Mouse (Mus musculus): ENCODE results near the gene Gm20388. TPM values are rescaled to one million over a fixed set of nuclear protein-coding genes. Genes with fewer than 3 reads are reported as not detected.

Gm20388 gene
- polyA plus RNA-seq, 1 experiment from 2014 or later = not detected

DNA sequence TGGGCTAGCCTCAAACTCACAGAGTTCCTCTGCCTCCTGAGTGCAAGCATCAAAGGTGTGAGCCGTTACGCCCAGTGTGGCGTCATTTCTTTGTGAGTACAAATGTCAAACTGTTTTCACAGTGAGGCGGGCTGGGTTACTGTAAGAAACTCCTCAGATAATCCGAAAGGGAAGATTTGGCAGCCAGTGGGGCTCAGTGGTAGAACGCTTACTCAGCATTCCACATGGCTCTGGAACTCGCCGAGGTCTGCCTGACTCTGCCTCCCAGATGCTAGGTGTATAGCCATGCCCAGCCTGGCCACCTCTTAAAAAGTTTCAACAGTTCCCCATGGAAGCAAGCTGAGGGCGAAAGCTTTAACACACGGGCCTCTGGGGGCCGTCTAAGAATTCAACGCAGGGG, 3441.5 kb downstream of the Gm20388 start:
- DNase-seq (ENCODE audit: low spot score) (no peak), ATAC-seq (ENCODE audit: low FRiP score) (no peak)
- H3K9me3 ChIP-seq (ENCODE audit: control insufficient read depth, low read length) = no peaks in the 10 kb centered on the region
- H3K4me3 ChIP-seq (replicated peaks; ENCODE audit: low read length) = no peak overlapping the region
- no peak overlapping the region for H3K27ac ChIP-seq
- H3K36me3 ChIP-seq (replicated peaks; ENCODE audit: control insufficient read depth, insufficient read depth) = peaks cover 47% of the 10 kb centered on the region
- WGBS = 85% methylated on average over 12 of the region's 12 CpGs
- no peak overlapping the region for H3K9ac ChIP-seq
- no peak overlapping the region for H3K4me2 ChIP-seq (replicated peaks)
- H3K27me3 ChIP-seq (ENCODE audit: control insufficient read depth, insufficient read depth, low read length) = no peaks in the 10 kb centered on the region
- 0 out of 2 replicates have a peak, but pooled peaks cover 8% of the 10 kb centered on the region for H3K4me1 ChIP-seq (replicated peaks; ENCODE audit: control insufficient read depth, insufficient read depth, low read length)

DNA sequence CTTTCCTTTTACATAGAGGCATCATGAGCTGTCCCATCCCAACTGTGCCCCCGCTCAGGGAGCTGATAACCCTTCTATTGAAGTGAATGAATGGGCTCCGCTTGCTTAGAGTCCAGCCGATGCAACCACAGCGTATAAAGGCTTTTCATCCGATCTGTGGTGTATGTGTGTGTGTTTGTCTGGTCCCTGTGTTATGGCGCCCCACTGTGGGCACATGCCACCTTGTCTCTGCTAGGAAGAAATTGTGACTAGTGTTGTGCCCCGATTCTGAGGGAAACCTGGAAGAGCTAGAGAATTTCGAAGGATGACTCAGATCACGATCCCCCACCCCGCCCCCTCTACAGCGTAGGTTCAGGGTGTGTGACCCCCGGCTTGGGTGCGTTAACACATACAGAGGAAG, 3442.1 kb downstream of the Gm20388 start:
- Histone ChIP-seq H3K36me3 (replicated peaks; ENCODE audit: control insufficient read depth, insufficient read depth) (peaks cover 51% of the 10 kb centered on the region), H3K27ac (no peak overlapping the region), H3K27me3 (ENCODE audit: control insufficient read depth, insufficient read depth, low read length) (no peaks in the 10 kb centered on the region), H3K4me1 (replicated peaks; ENCODE audit: control insufficient read depth, insufficient read depth, low read length) (0 out of 2 replicates have a peak, but pooled peaks cover 8% of the 10 kb centered on the region), H3K9ac (no peak overlapping the region), H3K9me3 (ENCODE audit: control insufficient read depth, low read length) (no peaks in the 10 kb centered on the region), H3K4me2 (replicated peaks) (no peak overlapping the region), H3K4me3 (replicated peaks; ENCODE audit: low read length) (no peak overlapping the region)
- ATAC-seq (ENCODE audit: low FRiP score) (no peak), DNase-seq (ENCODE audit: low spot score) (peak; percentile 65)
- 48% methylated on average over 13 of the region's 13 CpGs for WGBS

DNA sequence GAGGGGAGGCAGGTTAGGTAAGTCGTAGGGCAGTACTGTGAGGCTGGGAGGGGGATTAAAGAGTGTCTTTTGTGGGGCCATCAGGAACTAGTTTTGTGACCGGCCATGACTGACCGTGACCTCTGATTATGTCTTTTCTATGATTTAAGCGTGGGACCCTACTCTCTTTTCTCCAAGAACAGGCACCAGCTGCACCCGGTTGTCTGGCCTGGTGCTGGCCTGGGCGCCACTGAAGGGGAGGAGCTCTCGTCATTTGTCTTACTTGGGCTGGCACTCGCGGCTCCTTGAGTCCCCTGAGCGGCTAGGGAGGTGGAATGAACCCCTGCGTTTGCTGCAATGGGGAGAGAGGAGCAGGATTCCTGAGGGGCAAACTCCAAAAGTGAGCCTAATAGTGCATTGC, 3442.6 kb downstream of the Gm20388 start:
- H3K9me3 ChIP-seq (ENCODE audit: control insufficient read depth, low read length) = no peaks in the 10 kb centered on the region
- ATAC-seq (ENCODE audit: low FRiP score) (no peak), DNase-seq (ENCODE audit: low spot score) (no peak)
- no peak overlapping the region for H3K4me2 ChIP-seq (replicated peaks)
- no peak overlapping the region for H3K27ac ChIP-seq
- H3K36me3 ChIP-seq (replicated peaks; ENCODE audit: control insufficient read depth, insufficient read depth) = peaks cover 51% of the 10 kb centered on the region
- WGBS = 36% methylated on average over 11 of the region's 11 CpGs
- no peak overlapping the region for H3K4me3 ChIP-seq (replicated peaks; ENCODE audit: low read length)
- no peaks in the 10 kb centered on the region for H3K27me3 ChIP-seq (ENCODE audit: control insufficient read depth, insufficient read depth, low read length)
- H3K4me1 ChIP-seq (replicated peaks; ENCODE audit: control insufficient read depth, insufficient read depth, low read length) = 0 out of 2 replicates have a peak, but pooled peaks cover 8% of the 10 kb centered on the region
- H3K9ac ChIP-seq = no peak overlapping the region

GRCm38 (mm10) chr8:123361082-123361739, 3450.6 kb downstream of the Gm20388 start:
- peak; percentile 90 for DNase-seq (ENCODE audit: low spot score)
- H3K27me3 ChIP-seq (ENCODE audit: control insufficient read depth, insufficient read depth, low read length) = no peaks in the 10 kb centered on the region
- H3K4me2 ChIP-seq (replicated peaks) = no peak overlapping the region
- H3K36me3 ChIP-seq (replicated peaks; ENCODE audit: control insufficient read depth, insufficient read depth) = peaks cover 93% of the 10 kb centered on the region
- H3K9ac ChIP-seq = no peak overlapping the region
- ATAC-seq (ENCODE audit: low FRiP score) = peak; percentile 48; the same call in 1 of the 2 replicates
- H3K4me1 ChIP-seq (replicated peaks; ENCODE audit: control insufficient read depth, insufficient read depth, low read length) = no peaks in the 10 kb centered on the region
- no peaks in the 10 kb centered on the region for H3K9me3 ChIP-seq (ENCODE audit: control insufficient read depth, low read length)
- H3K27ac ChIP-seq = peak overlapping the region; percentile 49; the same call in 1 of the 2 replicates
- no peak overlapping the region for H3K4me3 ChIP-seq (replicated peaks; ENCODE audit: low read length)
- 38% methylated on average over 12 of the region's 12 CpGs for WGBS

GRCm38 (mm10) chr8:123373403-123374238, 3463.0 kb downstream of the Gm20388 start, which contains the start of gene Tcf25:
Gene Tcf25 (plus strand): TSS chr8:123373753.
- H3K4me2 ChIP-seq (replicated peaks) = peak within 1 kb of the TSS; percentile 73
- peak within 1 kb of the TSS; percentile 85 for H3K4me3 ChIP-seq (replicated peaks; ENCODE audit: low read length)
- peaks cover 7% of the 10 kb centered on the region for H3K4me1 ChIP-seq (replicated peaks; ENCODE audit: control insufficient read depth, insufficient read depth, low read length)
- ATAC-seq (ENCODE audit: low FRiP score) (peak; percentile 94), DNase-seq (ENCODE audit: low spot score) (peak; percentile 98)
- WGBS = 1% methylated on average over 75 of the region's 75 CpGs
- H3K9ac ChIP-seq = peak within 1 kb of the TSS; percentile 77
- peak within 1 kb of the TSS; percentile 98 for H3K27ac ChIP-seq
- H3K27me3 ChIP-seq (ENCODE audit: control insufficient read depth, insufficient read depth, low read length) = no peaks in the 10 kb centered on the region
- H3K36me3 ChIP-seq (replicated peaks; ENCODE audit: control insufficient read depth, insufficient read depth) = peaks cover 37% of the 10 kb centered on the region
- H3K9me3 ChIP-seq (ENCODE audit: control insufficient read depth, low read length) = no peaks in the 10 kb centered on the region

DNA sequence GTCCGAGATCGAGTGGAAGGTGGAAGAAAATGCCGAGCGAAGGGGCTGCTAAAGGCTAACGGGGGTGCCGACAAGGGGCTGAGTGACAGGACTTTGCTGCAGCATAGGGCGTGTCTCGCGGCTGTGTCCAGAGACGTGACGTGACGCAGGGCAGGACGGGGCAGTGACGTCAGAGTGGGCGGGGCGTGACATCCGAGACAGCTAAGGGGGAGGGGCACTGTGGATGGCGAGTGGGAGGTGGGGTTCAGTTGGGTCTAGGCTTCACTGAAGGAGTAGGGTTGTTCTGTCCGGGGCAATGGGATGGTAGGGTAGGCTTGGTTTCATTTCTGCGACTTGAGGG, 3463.6 kb downstream of the Gm20388 start:
- H3K4me3 ChIP-seq (replicated peaks; ENCODE audit: low read length) = peak overlapping the region; percentile 85
- peak; percentile 87 for DNase-seq (ENCODE audit: low spot score)
- H3K9ac ChIP-seq = peak overlapping the region; percentile 77
- 0% methylated on average over 20 of the region's 20 CpGs for WGBS
- peak overlapping the region; percentile 98 for H3K27ac ChIP-seq
- peak overlapping the region; percentile 73 for H3K4me2 ChIP-seq (replicated peaks)
- no peaks in the 10 kb centered on the region for H3K27me3 ChIP-seq (ENCODE audit: control insufficient read depth, insufficient read depth, low read length)
- ATAC-seq (ENCODE audit: low FRiP score) = peak; percentile 67
- no peaks in the 10 kb centered on the region for H3K9me3 ChIP-seq (ENCODE audit: control insufficient read depth, low read length)
- peaks cover 7% of the 10 kb centered on the region for H3K4me1 ChIP-seq (replicated peaks; ENCODE audit: control insufficient read depth, insufficient read depth, low read length)
- H3K36me3 ChIP-seq (replicated peaks; ENCODE audit: control insufficient read depth, insufficient read depth) = peaks cover 31% of the 10 kb centered on the region

GRCm38 (mm10) chr8:123375701-123376100, 3465.1 kb downstream of the Gm20388 start:
- peaks cover 26% of the 10 kb centered on the region for H3K36me3 ChIP-seq (replicated peaks; ENCODE audit: control insufficient read depth, insufficient read depth)
- no peaks in the 10 kb centered on the region for H3K27me3 ChIP-seq (ENCODE audit: control insufficient read depth, insufficient read depth, low read length)
- H3K4me1 ChIP-seq (replicated peaks; ENCODE audit: control insufficient read depth, insufficient read depth, low read length) = peaks cover 7% of the 10 kb centered on the region
- H3K27ac ChIP-seq = no peak overlapping the region
- ATAC-seq (ENCODE audit: low FRiP score) (no peak), DNase-seq (ENCODE audit: low spot score) (no peak)
- peak overlapping the region; percentile 73; the same call in 1 of the 2 replicates for H3K4me2 ChIP-seq (replicated peaks)
- no peak overlapping the region for H3K4me3 ChIP-seq (replicated peaks; ENCODE audit: low read length)
- no peak overlapping the region for H3K9ac ChIP-seq
- WGBS = 78% methylated on average over 10 of the region's 10 CpGs
- no peaks in the 10 kb centered on the region for H3K9me3 ChIP-seq (ENCODE audit: control insufficient read depth, low read length)

- no peak overlapping the region for H3K27ac ChIP-seq
- 52% methylated on average over 8 of the region's 8 CpGs for WGBS
- H3K9ac ChIP-seq = no peak overlapping the region
- DNase-seq (ENCODE audit: low spot score) = no peak
- H3K4me1 ChIP-seq (replicated peaks; ENCODE audit: control insufficient read depth, insufficient read depth, low read length) = peaks cover 7% of the 10 kb centered on the region
- 0 out of 2 replicates have a peak overlapping the region, but pooled peaks have one; percentile 16 for H3K4me2 ChIP-seq (replicated peaks)
- peaks cover 29% of the 10 kb centered on the region for H3K36me3 ChIP-seq (replicated peaks; ENCODE audit: control insufficient read depth, insufficient read depth)
- H3K27me3 ChIP-seq (ENCODE audit: control insufficient read depth, insufficient read depth, low read length) = no peaks in the 10 kb centered on the region
- H3K9me3 ChIP-seq (ENCODE audit: control insufficient read depth, low read length) = no peaks in the 10 kb centered on the region
- no peak for ATAC-seq (ENCODE audit: low FRiP score)
- no peak overlapping the region for H3K4me3 ChIP-seq (replicated peaks; ENCODE audit: low read length)
Observed at GRCm38 (mm10) chr8:123376106-123376505, 3465.5 kb downstream of the Gm20388 start.

DNA sequence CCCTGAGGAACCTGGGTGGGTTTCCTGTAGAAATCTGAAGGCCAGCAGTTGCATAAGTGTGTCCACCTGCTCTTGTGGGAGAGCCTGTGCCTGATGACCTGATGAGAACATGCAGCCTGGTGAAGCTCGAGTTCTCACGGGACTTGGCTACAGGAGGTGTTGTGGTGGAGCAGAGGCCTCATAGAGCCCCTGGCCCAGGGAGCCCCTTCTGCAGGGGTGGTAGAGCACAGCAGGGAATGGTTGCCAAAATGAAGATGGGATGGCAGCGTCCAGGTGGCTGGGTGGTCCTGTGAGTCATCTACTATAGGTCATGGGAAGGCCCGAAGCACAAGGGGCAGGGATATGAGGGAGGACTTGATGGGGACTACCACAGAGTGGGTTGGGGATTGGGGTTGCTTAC, 3471.1 kb downstream of the Gm20388 start:
- no peak overlapping the region for H3K4me3 ChIP-seq (replicated peaks; ENCODE audit: low read length)
- H3K27ac ChIP-seq = no peak overlapping the region
- WGBS = 95% methylated on average over 4 of the region's 4 CpGs
- H3K9ac ChIP-seq = no peak overlapping the region
- H3K4me2 ChIP-seq (replicated peaks) = no peak overlapping the region
- no peaks in the 10 kb centered on the region for H3K4me1 ChIP-seq (replicated peaks; ENCODE audit: control insufficient read depth, insufficient read depth, low read length)
- DNase-seq (ENCODE audit: low spot score) (no peak), ATAC-seq (ENCODE audit: low FRiP score) (no peak)
- peaks cover 73% of the 10 kb centered on the region for H3K36me3 ChIP-seq (replicated peaks; ENCODE audit: control insufficient read depth, insufficient read depth)
- no peaks in the 10 kb centered on the region for H3K9me3 ChIP-seq (ENCODE audit: control insufficient read depth, low read length)
- H3K27me3 ChIP-seq (ENCODE audit: control insufficient read depth, insufficient read depth, low read length) = no peaks in the 10 kb centered on the region
